Mouse (Mus musculus) limb, embryonic 14.5 days (tissue): Measurements from ENCODE around the gene Tnfrsf14. TPM values are rescaled to one million over a fixed set of nuclear protein-coding genes. Genes with fewer than 3 reads are reported as not detected.

Source experiments
- ATAC-seq: fragments of 200-750 bp; cut with Nextera tagmentation; 2 replicates; pipeline ENCODE4 v1.8.0; 2017; ENCODE audit warnings: low read depth, moderate number of reproducible peaks, moderate TSS enrichment; ENCODE audit not compliant: low FRiP score
- DNase-seq: peaks from one replicate; pipeline ENCODE4 v3.0.0-alpha.2; 2015; ENCODE audit warnings: low spot score
- H3K27ac ChIP-seq: fragments of 300-500 bp; sonication (generic); replicated peaks from 2 replicates; pipeline ENCODE4 v1.5.1; 2014; ENCODE audit warnings: low read depth, mild to moderate bottlenecking, low read length, moderate library complexity, mixed read lengths
- H3K27me3 ChIP-seq: fragments of 300-500 bp; sonication (generic); 2 replicates; pipeline ENCODE4 v1.6.1; 2014; ENCODE audit warnings: low read length, mixed read lengths; ENCODE audit not compliant: control insufficient read depth, insufficient read depth
- H3K36me3 ChIP-seq: fragments of 300-500 bp; sonication (generic); 2 replicates; pipeline ENCODE4 v1.6.1; 2014; ENCODE audit warnings: mild to moderate bottlenecking, low read length, moderate library complexity, mixed read lengths; ENCODE audit not compliant: control insufficient read depth, insufficient read depth
- H3K4me1 ChIP-seq: fragments of 300-500 bp; sonication (generic); 2 replicates; pipeline ENCODE4 v1.6.1; 2014; ENCODE audit warnings: antibody characterized with exemption, low read length, mixed read lengths; ENCODE audit not compliant: control insufficient read depth, insufficient read depth
- H3K4me2 ChIP-seq: fragments of 300-500 bp; sonication (generic); replicated peaks from 2 replicates; pipeline ENCODE4 v1.6.1; 2014; ENCODE audit warnings: low read depth, mild to moderate bottlenecking, low read length, moderate library complexity; ENCODE audit not compliant: severe bottlenecking
- H3K4me3 ChIP-seq: fragments of 300-500 bp; sonication (generic); replicated peaks from 2 replicates; pipeline ENCODE4 v1.5.1; 2014; ENCODE audit warnings: low read length
- H3K9ac ChIP-seq: fragments of 300-500 bp; sonication (generic); 2 replicates; pipeline ENCODE4 v1.6.1; 2014; ENCODE audit warnings: mild to moderate bottlenecking, low read depth, low read length, moderate library complexity; ENCODE audit not compliant: severe bottlenecking
- H3K9me3 ChIP-seq: fragments of 300-500 bp; sonication (generic); 2 replicates; pipeline ENCODE4 v1.6.1; 2016; ENCODE audit warnings: low read length; ENCODE audit not compliant: control insufficient read depth
- POLR2A ChIP-seq: fragments of 200-500 bp; IDR thresholded peaks from 2 replicates; pipeline ENCODE4 v1.8.0; 2012; ENCODE audit warnings: inconsistent platforms, mild to moderate bottlenecking, moderate library complexity, borderline replicate concordance; ENCODE audit not compliant: insufficient read depth, insufficient read length; ENCODE audit errors: extremely low read depth
- WGBS: fragments of 180-500 bp; shearing (Covaris S2); extraction: QIAGEN DNeasy Blood & Tissue Kit; methylation state at CpG from one replicate; pipeline ENCODE4 v1.1.7; 2014; 5-methylcytosine and 5-hydroxymethylcytosine counted together
- polyA plus RNA-seq, 2 experiments: library from polyadenylated mRNA; depleted of rRNA in 1 of 2; stranded (reverse) in 1 of 2; unstranded in 1 of 2; fragments of >200 nt; fragmentation: Nextera tagmentation in 1 of 2; extraction: Ambion mirVana in 1 of 2; gene quantifications; 2 replicates each; pipeline versions ENCODE4 v1.2.1 to v1.2.3; 2012 to 2014

Tnfrsf14 gene
- polyA plus RNA-seq, 2 experiments: 0.99 to 5.8 TPM

GRCm38 (mm10) chr4:154907833-154908232 is 20.5 kb downstream of the Tnfrsf14 start:
- Histone ChIP-seq H3K9ac (peak overlapping the region; percentile 6; the same call in 1 of the 2 replicates), H3K4me3 (no peak overlapping the region), H3K27ac (peak overlapping the region; percentile 40; the same call in 1 of the 2 replicates), H3K36me3 (no peaks in the 10 kb centered on the region), H3K9me3 (no peaks in the 10 kb centered on the region), H3K27me3 (no peaks in the 10 kb centered on the region), H3K4me1 (peaks cover 6% of the 10 kb centered on the region; the same call in 1 of the 2 replicates), H3K4me2 (no peak overlapping the region)
- ATAC-seq (peak; percentile 67), DNase-seq (peak; percentile 85)
- TF ChIP-seq POLR2A: no peak
- 49% methylated on average over 17 of the region's 17 CpGs for WGBS

DNA sequence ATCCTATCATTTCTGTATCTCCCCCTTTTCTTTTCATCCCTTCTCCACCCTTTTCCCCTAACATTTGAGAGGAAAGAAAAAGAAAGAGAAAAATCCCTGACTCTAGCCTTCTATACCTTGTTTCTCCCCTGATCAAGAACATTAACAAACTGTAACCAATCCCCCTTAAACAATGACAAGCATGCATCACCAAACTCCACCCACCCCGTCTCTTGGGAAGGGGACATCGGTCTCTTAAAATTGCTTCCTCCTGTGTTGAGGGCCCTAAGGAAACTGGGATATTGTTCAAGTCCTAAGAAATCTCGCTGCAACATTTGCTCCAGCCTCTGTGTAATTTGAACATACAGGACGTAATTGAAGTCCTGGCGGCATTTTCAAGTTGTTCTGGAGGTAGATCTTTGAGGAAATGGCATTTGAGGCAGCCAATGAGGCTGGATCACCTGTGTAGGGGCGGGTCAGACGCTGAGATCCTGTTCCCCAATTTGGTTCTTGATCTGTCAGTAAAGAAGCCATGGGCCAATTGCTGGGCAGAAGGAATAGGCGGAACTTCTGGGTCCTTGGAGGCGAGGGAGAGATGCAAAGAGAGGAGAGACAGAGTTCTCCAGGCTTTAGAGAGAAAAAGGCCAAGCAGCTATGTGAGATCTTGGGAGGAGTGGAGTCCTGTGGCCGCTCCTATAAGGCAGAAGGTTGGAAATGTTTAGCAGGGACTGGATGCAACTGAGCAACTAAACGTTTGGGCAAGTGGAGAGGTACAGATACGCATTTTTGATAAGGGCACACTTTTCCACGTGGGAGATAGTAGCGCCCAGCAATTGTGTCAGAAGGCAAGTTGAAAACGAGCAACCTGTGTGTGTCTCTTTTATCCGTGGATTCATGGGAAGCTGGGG is 23.9 kb downstream of the Tnfrsf14 start:
- no peak for TF ChIP-seq POLR2A
- DNase-seq (peak; percentile 95), ATAC-seq (peak; percentile 93)
- peaks cover 3% of the 10 kb centered on the region; the same call in 1 of the 2 replicates for H3K4me1 ChIP-seq
- 1% methylated on average over 16 of the region's 16 CpGs for WGBS
- H3K4me3 ChIP-seq: peak overlapping the region; percentile 45
- H3K9ac ChIP-seq: peak overlapping the region; percentile 53
- no peaks in the 10 kb centered on the region for H3K9me3 ChIP-seq
- peak overlapping the region; percentile 77 for H3K4me2 ChIP-seq
- no peaks in the 10 kb centered on the region for H3K27me3 ChIP-seq
- H3K27ac ChIP-seq: no peak overlapping the region
- H3K36me3 ChIP-seq: no peaks in the 10 kb centered on the region

DNA sequence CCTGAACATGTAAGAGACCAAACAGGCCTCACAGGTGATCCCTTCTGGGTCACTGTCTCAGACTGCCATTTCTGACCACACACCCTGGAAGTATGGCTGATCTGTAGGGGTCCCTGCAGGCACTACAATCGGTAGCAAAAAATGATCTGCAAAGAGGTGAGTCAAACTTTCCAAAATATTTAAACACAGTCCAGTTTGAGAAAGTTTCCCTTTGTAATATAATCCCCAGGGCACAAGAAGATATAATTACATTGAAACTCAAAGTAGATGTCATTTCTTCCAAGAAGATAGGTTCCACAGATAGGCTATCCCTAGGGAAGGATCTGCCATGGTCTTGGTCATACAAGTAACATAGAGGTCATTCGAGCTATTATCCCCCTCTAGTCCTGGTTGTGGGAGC is 26.0 kb downstream of the Tnfrsf14 start:
- Histone ChIP-seq H3K4me2 (no peak overlapping the region), H3K36me3 (no peaks in the 10 kb centered on the region), H3K27ac (no peak overlapping the region), H3K9ac (no peak overlapping the region), H3K4me3 (no peak overlapping the region), H3K4me1 (peaks cover 13% of the 10 kb centered on the region), H3K27me3 (no peaks in the 10 kb centered on the region), H3K9me3 (no peaks in the 10 kb centered on the region)
- no peak for TF ChIP-seq POLR2A
- ATAC-seq (no peak), DNase-seq (no peak)
- WGBS: 79% methylated on average over 2 of the region's 2 CpGs

DNA sequence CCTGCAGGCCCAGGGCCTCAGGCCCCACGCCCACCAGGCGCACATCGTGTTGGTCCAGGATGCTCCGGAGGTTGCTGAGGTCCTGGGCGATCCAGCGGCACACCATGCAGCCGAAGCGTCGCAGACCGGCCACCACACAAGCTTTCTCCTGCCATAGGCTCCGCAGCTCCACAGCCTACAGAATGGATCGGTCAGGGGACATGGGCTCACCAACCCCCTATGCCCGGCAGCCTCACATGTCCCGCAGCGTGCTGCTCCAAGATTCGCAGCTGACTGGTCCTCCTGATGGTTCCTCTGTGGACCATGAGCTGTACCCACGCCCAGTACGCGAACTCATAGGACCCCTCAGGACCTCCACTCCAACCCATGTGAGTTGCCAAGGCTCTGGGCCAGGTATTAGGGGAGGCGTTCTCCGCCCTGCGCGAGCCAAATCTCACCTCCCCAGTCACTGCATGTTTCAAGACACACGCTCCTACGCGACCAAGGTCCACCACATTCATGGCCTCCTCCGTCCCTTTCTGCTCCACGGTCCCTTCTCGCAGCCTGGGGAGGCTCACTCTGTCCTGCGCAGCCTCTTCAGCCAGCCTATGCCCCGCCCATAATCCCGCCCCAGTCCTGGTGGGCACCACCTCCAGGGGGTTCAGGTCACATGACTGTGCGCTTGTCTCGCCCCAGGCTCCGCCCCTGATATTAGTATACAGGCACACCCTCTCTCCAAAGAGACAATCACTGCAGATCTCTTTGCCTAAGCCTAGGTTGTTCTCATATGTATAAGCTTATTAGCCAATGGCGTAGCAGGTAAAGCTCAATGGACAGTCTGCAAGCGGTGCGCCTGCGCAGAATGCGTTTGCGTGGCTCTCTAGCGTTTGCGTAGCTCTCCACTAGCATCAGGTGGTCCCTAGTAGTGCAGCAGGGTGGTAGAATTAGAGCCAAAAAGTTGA is 29.6 kb downstream of the Tnfrsf14 start, which contains the start of gene Fam213b:
Gene Fam213b (minus strand): TSS at position 630 of the 941 bp plus-strand sequence.
- 2% methylated on average over 42 of the region's 43 CpGs for WGBS

More for the DNA sequence above, 29.6 kb downstream of the Tnfrsf14 start, which contains the start of gene Fam213b:
- H3K27ac ChIP-seq: peak within 1 kb of the TSS; percentile 68
- peaks cover 14% of the 10 kb centered on the region for H3K4me1 ChIP-seq
- DNase-seq (peak; percentile 92), ATAC-seq (peak; percentile 98)
- no peaks in the 10 kb centered on the region for H3K9me3 ChIP-seq
- peak within 1 kb of the TSS; percentile 65 for H3K9ac ChIP-seq
- TF ChIP-seq POLR2A: peak; percentile 23; the same call in 1 of the 2 replicates
- no peaks in the 10 kb centered on the region for H3K36me3 ChIP-seq
- H3K27me3 ChIP-seq: no peaks in the 10 kb centered on the region
- peak within 1 kb of the TSS; percentile 94 for H3K4me2 ChIP-seq
- peak within 1 kb of the TSS; percentile 58 for H3K4me3 ChIP-seq
